Comparison of ENCODE assay signal across 33 mouse cellular contexts in the genomic region with DNA sequence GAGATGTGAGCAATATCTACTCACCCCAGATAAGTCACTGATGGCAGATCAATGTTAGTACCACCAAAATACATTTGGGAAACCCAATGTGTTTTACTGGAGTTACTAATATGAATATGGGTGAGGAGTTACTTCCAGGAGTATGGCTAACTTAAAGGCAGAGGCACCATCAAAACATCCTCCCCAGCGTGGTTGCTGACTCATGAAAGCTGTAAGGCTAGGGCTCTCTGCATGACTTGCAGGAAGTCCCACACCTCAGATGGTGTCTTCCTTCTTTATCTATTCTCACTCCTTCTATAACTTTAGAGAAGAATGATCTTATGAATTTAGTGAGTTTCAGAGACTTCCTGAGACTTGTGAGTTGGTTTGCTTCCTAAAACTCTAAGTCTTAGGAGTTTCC. TPM values are rescaled to one million over a fixed set of nuclear protein-coding genes. Genes with fewer than 3 reads are reported as not detected.
"Had no signal": no experiment of that assay in that cellular context is flagged by ENCODE, and none has a peak within 500 bp of the region (broad histone marks: within the 10 kb centered on the region; RNA-seq: fewer than 3 reads in every experiment).

No protein-coding gene starts in this region.

- H3K4me3 ChIP-seq: left cerebral cortex, adult 2 months; limb, embryonic 10.5 days; limb, embryonic 12.5 days; limb, embryonic 13.5 days; limb, embryonic 15.5 days; liver, embryonic 13.5 days; liver, embryonic 15.5 days; lung, embryonic 15.5 days; midbrain, embryonic 10.5 days; midbrain, embryonic 12.5 days; midbrain, embryonic 13.5 days; midbrain, embryonic 15.5 days; myocyte; neural tube, embryonic 12.5 days; neural tube, embryonic 13.5 days had no signal

- DNase-seq: left cerebral cortex, postnatal 4 days; liver, embryonic 13.5 days; liver, postnatal 0 days; lung, adult 18-20 months; lung, adult 2 months; lung, embryonic 14.5 days; lung, postnatal 10 days; lung, postnatal 14 days; lung, postnatal 36 days; lung, postnatal 4 days; midbrain, embryonic 14.5 days had no signal

- H3K27ac ChIP-seq: left cerebral cortex, adult 2 months; limb, embryonic 10.5 days; limb, embryonic 12.5 days; limb, embryonic 13.5 days; limb, embryonic 15.5 days; liver, embryonic 13.5 days; liver, embryonic 14.5 days; liver, embryonic 15.5 days; lung, embryonic 15.5 days; macrophage; midbrain, embryonic 10.5 days; midbrain, embryonic 12.5 days; midbrain, embryonic 13.5 days; midbrain, embryonic 15.5 days; neural tube, embryonic 12.5 days; neural tube, embryonic 13.5 days had no signal

- H3K4me1 ChIP-seq: limb, embryonic 12.5 days; limb, embryonic 13.5 days; limb, embryonic 15.5 days; liver, embryonic 13.5 days; liver, embryonic 15.5 days; lung, embryonic 15.5 days had no signal

- H3K4me2 ChIP-seq: limb, embryonic 12.5 days; limb, embryonic 13.5 days; limb, embryonic 15.5 days; liver, embryonic 11.5 days; liver, embryonic 13.5 days; liver, embryonic 15.5 days; lung, embryonic 14.5 days; lung, embryonic 15.5 days; midbrain, embryonic 12.5 days; midbrain, embryonic 13.5 days; midbrain, embryonic 15.5 days; neural tube, embryonic 12.5 days; neural tube, embryonic 13.5 days had no signal

- H3K27me3 ChIP-seq: limb, embryonic 12.5 days; limb, embryonic 13.5 days; limb, embryonic 15.5 days; liver, embryonic 13.5 days; liver, embryonic 15.5 days; lung, embryonic 15.5 days; midbrain, embryonic 13.5 days; midbrain, embryonic 15.5 days; neural tube, embryonic 12.5 days; neural tube, embryonic 13.5 days had no signal

- H3K9ac ChIP-seq: limb, embryonic 12.5 days; limb, embryonic 13.5 days; limb, embryonic 15.5 days; liver, embryonic 13.5 days; liver, embryonic 14.5 days; liver, embryonic 15.5 days; liver, postnatal 0 days; lung, embryonic 14.5 days; lung, embryonic 15.5 days; midbrain, embryonic 12.5 days; midbrain, embryonic 13.5 days; midbrain, embryonic 15.5 days; neural tube, embryonic 12.5 days; neural tube, embryonic 13.5 days had no signal

- H3K9me3 ChIP-seq: limb, embryonic 10.5 days; limb, embryonic 12.5 days; limb, embryonic 13.5 days; limb, embryonic 15.5 days; liver, embryonic 15.5 days; lung, embryonic 15.5 days; midbrain, embryonic 10.5 days; midbrain, embryonic 12.5 days; midbrain, embryonic 13.5 days; midbrain, embryonic 15.5 days; neural tube, embryonic 12.5 days; neural tube, embryonic 13.5 days had no signal

- ATAC-seq: liver, postnatal 0 days; lung, postnatal 0 days; midbrain, embryonic 13.5 days; midbrain, embryonic 15.5 days had no signal

- H3K36me3 ChIP-seq: limb, embryonic 10.5 days; limb, embryonic 12.5 days; limb, embryonic 13.5 days; limb, embryonic 15.5 days; liver, embryonic 13.5 days; liver, embryonic 15.5 days; lung, embryonic 15.5 days; midbrain, embryonic 10.5 days; midbrain, embryonic 12.5 days; midbrain, embryonic 13.5 days; midbrain, embryonic 15.5 days; neural tube, embryonic 12.5 days; neural tube, embryonic 13.5 days had no signal

RNA-seq across cellular contexts. Expression of gene Ajap1, which starts 36.7 kb away (rescaled TPM):
- total RNA-seq: liver, adult 2 months; megakaryocyte progenitor cell, adult 5-6 weeks; megakaryocyte-erythroid progenitor cell, adult 5-6 weeks; monocyte, adult 5-6 weeks had no signal
- polyA plus RNA-seq: liver, postnatal 0 days; lung, embryonic 14.5 days; macrophage; myocyte had no signal
